Mouse (Mus musculus) forebrain, embryonic 11.5 days (tissue): ENCODE data around the gene Ppard. TPM values are rescaled to one million over a fixed set of nuclear protein-coding genes. Genes with fewer than 3 reads are reported as not detected.

Source experiments
- ATAC-seq: fragments of 200-750 bp; cut with Nextera tagmentation; replicated peaks from 2 replicates; pipeline ENCODE4 v1.8.0; 2017; ENCODE audit warnings: moderate TSS enrichment; ENCODE audit not compliant: low FRiP score
- DNase-seq: peaks from one replicate; pipeline ENCODE4 v3.0.0-alpha.2; 2017; ENCODE audit warnings: low spot score
- H3K27ac ChIP-seq: fragments of 300-500 bp; sonication (generic); 2 replicates; pipeline ENCODE4 v1.5.1; 2014; ENCODE audit warnings: low read depth, low read length
- H3K27me3 ChIP-seq: fragments of 300-500 bp; sonication (generic); 2 replicates; pipeline ENCODE4 v1.6.1; 2014; ENCODE audit warnings: mild to moderate bottlenecking, low read length, mixed read lengths; ENCODE audit not compliant: control insufficient read depth, insufficient read depth
- H3K36me3 ChIP-seq: fragments of 300-500 bp; sonication (generic); 2 replicates; pipeline ENCODE4 v1.6.1; 2014; ENCODE audit warnings: mild to moderate bottlenecking, low read length, moderate library complexity, mixed read lengths; ENCODE audit not compliant: control insufficient read depth, insufficient read depth
- H3K4me1 ChIP-seq: fragments of 300-500 bp; sonication (generic); replicated peaks from 2 replicates; pipeline ENCODE4 v1.6.1; 2014; ENCODE audit warnings: low read length, mixed read lengths; ENCODE audit not compliant: control insufficient read depth, insufficient read depth
- H3K4me2 ChIP-seq: fragments of 300-500 bp; sonication (generic); 2 replicates; pipeline ENCODE4 v1.6.1; 2014; ENCODE audit warnings: low read depth, mild to moderate bottlenecking, low read length, moderate library complexity, mixed read lengths; ENCODE audit not compliant: severe bottlenecking
- H3K4me3 ChIP-seq: fragments of 300-500 bp; sonication (generic); 2 replicates; pipeline ENCODE4 v1.5.1; 2014; ENCODE audit warnings: low read depth, low read length
- H3K9ac ChIP-seq: fragments of 300-500 bp; sonication (generic); 2 replicates; pipeline ENCODE4 v1.6.1; 2014; ENCODE audit warnings: low read length
- H3K9me3 ChIP-seq: fragments of 300-500 bp; sonication (generic); 2 replicates; pipeline ENCODE4 v1.6.1; 2016; ENCODE audit warnings: low read length, mixed read lengths; ENCODE audit not compliant: control insufficient read depth
- WGBS: fragments of 180-500 bp; shearing (Covaris S2); extraction: QIAGEN DNeasy Blood & Tissue Kit; methylation state at CpG from one replicate; pipeline ENCODE4 v1.1.7; 2014; 5-methylcytosine and 5-hydroxymethylcytosine counted together
- polyA plus RNA-seq: library from polyadenylated mRNA; unstranded; fragments of >200 nt; fragmentation: Nextera tagmentation; extraction: Ambion mirVana; gene quantifications from 2 replicates; pipeline ENCODE4 v1.2.1, GENCODE M21; 2014

The Ppard gene
- polyA plus RNA-seq, 1 experiment from 2014 or later = 1.4 TPM

DNA sequence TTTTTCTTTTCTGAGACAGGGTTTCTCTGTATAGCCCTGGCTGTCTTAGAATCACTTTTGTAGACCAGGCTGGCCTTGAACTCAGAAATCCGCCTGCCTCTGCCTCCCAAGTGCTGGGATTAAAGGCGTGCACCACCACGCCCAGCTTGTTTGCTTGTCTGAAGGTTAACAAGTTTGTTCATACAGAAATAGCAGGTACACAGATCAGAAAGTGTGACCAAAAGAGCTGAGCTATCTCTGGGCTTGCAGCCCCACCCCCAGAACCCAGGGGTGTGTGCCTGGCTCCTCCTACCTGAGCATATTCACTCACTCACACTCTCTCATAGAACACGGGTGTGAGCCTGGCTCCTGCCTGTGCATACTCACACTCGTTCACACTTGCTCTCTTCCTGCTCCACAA, 34.8 kb downstream of the Ppard start:
- 92% methylated on average over 5 of the region's 5 CpGs for WGBS
- Histone ChIP-seq H3K4me2 (no peak overlapping the region), H3K9ac (no peak overlapping the region), H3K27ac (no peak overlapping the region), H3K36me3 (no peaks in the 10 kb centered on the region), H3K4me1 (no peaks in the 10 kb centered on the region), H3K27me3 (no peaks in the 10 kb centered on the region), H3K9me3 (no peaks in the 10 kb centered on the region), H3K4me3 (no peak overlapping the region)
- no peak for ATAC-seq
- DNase-seq = no peak

DNA sequence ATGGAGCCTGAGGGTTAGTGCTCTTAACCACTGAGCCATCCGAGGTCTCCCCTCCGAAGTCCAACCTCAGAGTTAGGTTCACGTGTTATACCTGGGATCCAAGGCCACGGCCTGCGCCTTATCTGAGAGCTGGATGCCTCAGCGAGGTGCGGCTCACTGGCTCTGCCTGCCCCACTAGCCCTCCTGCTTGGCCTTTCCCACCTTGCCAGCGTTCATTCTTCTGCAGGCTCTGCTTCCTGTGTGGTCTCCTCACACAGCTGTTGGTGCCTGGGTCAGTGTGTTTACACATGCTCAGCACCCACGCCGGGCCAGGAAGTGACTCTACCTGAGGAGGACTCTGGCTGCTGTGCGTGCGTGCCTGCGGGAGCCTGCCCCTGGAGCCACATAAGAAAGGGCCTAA, 37.7 kb downstream of the Ppard start:
- Histone ChIP-seq H3K36me3 (no peaks in the 10 kb centered on the region), H3K27me3 (no peaks in the 10 kb centered on the region), H3K27ac (no peak overlapping the region), H3K4me1 (no peaks in the 10 kb centered on the region), H3K9me3 (no peaks in the 10 kb centered on the region), H3K4me2 (no peak overlapping the region), H3K4me3 (no peak overlapping the region), H3K9ac (no peak overlapping the region)
- DNase-seq = no peak
- 77% methylated on average over 13 of the region's 13 CpGs for WGBS
- no peak for ATAC-seq

- DNase-seq (no peak), ATAC-seq (no peak)
- H3K9me3 ChIP-seq = no peaks in the 10 kb centered on the region
- H3K4me1 ChIP-seq = no peaks in the 10 kb centered on the region
- H3K9ac ChIP-seq = no peak overlapping the region
- no peak overlapping the region for H3K4me3 ChIP-seq
- H3K27ac ChIP-seq = no peak overlapping the region
- WGBS = 84% methylated on average over 12 of the region's 12 CpGs
- no peak overlapping the region for H3K4me2 ChIP-seq
- H3K36me3 ChIP-seq = no peaks in the 10 kb centered on the region
- no peaks in the 10 kb centered on the region for H3K27me3 ChIP-seq
Observed at GRCm38 (mm10) chr17:28271537-28272266, 39.2 kb downstream of the Ppard start.

GRCm38 (mm10) chr17:28272281-28272680, 39.8 kb downstream of the Ppard start:
- DNase-seq = no peak
- Histone ChIP-seq H3K36me3 (no peaks in the 10 kb centered on the region), H3K4me1 (no peaks in the 10 kb centered on the region), H3K4me3 (no peak overlapping the region), H3K4me2 (no peak overlapping the region), H3K9me3 (no peaks in the 10 kb centered on the region), H3K9ac (no peak overlapping the region), H3K27me3 (no peaks in the 10 kb centered on the region), H3K27ac (no peak overlapping the region)
- 84% methylated on average over 9 of the region's 9 CpGs for WGBS
- no peak for ATAC-seq

- no peaks in the 10 kb centered on the region for H3K4me1 ChIP-seq
- no peaks in the 10 kb centered on the region for H3K36me3 ChIP-seq
Observed at GRCm38 (mm10) chr17:28272837-28273236, 40.3 kb downstream of the Ppard start.

GRCm38 (mm10) chr17:28274739-28275138, 42.2 kb downstream of the Ppard start:
- Histone ChIP-seq H3K9ac (no peak overlapping the region), H3K36me3 (no peaks in the 10 kb centered on the region), H3K27me3 (no peaks in the 10 kb centered on the region), H3K4me1 (no peaks in the 10 kb centered on the region), H3K4me3 (no peak overlapping the region), H3K9me3 (no peaks in the 10 kb centered on the region), H3K4me2 (no peak overlapping the region), H3K27ac (no peak overlapping the region)
- DNase-seq (no peak), ATAC-seq (no peak)
- WGBS = 79% methylated on average over 3 of the region's 3 CpGs

More at GRCm38 (mm10) chr17:28272837-28273236, 40.3 kb downstream of the Ppard start:
- Histone ChIP-seq H3K4me2 (no peak overlapping the region), H3K4me3 (no peak overlapping the region), H3K9me3 (no peaks in the 10 kb centered on the region), H3K27ac (no peak overlapping the region), H3K27me3 (no peaks in the 10 kb centered on the region), H3K9ac (no peak overlapping the region)
- DNase-seq = no peak
- WGBS = 87% methylated on average over 6 of the region's 6 CpGs
- no peak for ATAC-seq

DNA sequence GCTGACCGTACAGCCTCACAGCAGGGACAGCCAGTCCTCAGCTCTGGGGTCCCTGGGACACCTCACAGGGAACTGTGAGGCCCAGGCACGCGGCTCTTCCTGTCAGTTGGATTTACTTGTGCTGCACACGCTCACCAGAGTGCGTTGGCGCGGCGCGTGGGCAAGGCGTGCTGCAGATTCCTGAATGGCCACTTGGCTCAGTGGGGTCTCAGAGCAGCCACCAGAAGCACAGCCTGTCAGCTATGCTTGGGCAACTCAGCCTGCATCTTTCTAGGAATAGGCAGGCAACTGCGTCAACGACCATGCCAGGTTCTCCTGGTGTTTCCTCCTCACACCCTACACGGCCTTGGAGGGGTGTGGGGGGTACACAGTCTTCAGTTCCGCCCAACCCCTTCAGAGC, 44.7 kb downstream of the Ppard start:
- Histone ChIP-seq H3K4me1 (no peaks in the 10 kb centered on the region), H3K4me3 (no peak overlapping the region), H3K27me3 (no peaks in the 10 kb centered on the region), H3K9ac (no peak overlapping the region), H3K27ac (no peak overlapping the region), H3K36me3 (no peaks in the 10 kb centered on the region), H3K4me2 (no peak overlapping the region), H3K9me3 (no peaks in the 10 kb centered on the region)
- WGBS = 87% methylated on average over 14 of the region's 14 CpGs
- DNase-seq (no peak), ATAC-seq (no peak)

GRCm38 (mm10) chr17:28277721-28278120, 45.2 kb downstream of the Ppard start:
- H3K4me1 ChIP-seq = no peaks in the 10 kb centered on the region
- ATAC-seq = no peak
- 85% methylated on average over 10 of the region's 10 CpGs for WGBS

DNA sequence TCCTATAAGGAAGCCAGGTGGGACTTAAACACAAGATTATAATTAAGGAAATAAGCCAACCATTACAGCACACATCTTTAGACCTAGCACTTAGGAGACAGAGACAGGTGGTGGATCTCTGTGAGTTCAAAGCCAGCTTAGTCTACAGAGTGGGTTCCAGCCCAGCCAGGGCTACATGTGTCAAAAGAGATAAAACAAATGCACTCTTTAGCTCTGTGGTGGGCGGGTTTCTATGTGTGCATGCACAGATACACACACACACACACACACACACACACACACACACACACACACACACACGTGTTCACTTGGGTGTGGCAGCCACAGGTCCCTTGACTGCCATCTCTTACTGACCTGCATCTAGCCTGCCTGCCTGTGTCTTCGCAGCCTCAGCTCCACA, 45.7 kb downstream of the Ppard start:
- WGBS = 93% methylated on average over 3 of the region's 3 CpGs
- no peaks in the 10 kb centered on the region for H3K4me1 ChIP-seq
- DNase-seq (no peak), ATAC-seq (no peak)
- no peaks in the 10 kb centered on the region for H3K27me3 ChIP-seq
- H3K9me3 ChIP-seq = no peaks in the 10 kb centered on the region
- no peaks in the 10 kb centered on the region for H3K36me3 ChIP-seq
- no peak overlapping the region for H3K9ac ChIP-seq
- H3K27ac ChIP-seq = no peak overlapping the region
- H3K4me3 ChIP-seq = no peak overlapping the region
- no peak overlapping the region for H3K4me2 ChIP-seq

More at GRCm38 (mm10) chr17:28277721-28278120, 45.2 kb downstream of the Ppard start:
- H3K9ac ChIP-seq = no peak overlapping the region
- H3K27ac ChIP-seq = no peak overlapping the region
- H3K27me3 ChIP-seq = no peaks in the 10 kb centered on the region
- no peaks in the 10 kb centered on the region for H3K36me3 ChIP-seq
- no peaks in the 10 kb centered on the region for H3K9me3 ChIP-seq
- no peak overlapping the region for H3K4me3 ChIP-seq
- DNase-seq = no peak
- H3K4me2 ChIP-seq = no peak overlapping the region
